Mouse (Mus musculus) ES-E14 (cell line): ENCODE data around the gene Fam216a.

Source experiments
- CHD2 ChIP-seq: IDR thresholded peaks from 2 replicates; pipeline ENCODE4 v1.6.1; 2014; ENCODE audit warnings: mild to moderate bottlenecking, low read depth, low read length, inconsistent platforms
- ZC3H11A ChIP-seq: IDR thresholded peaks from 2 replicates; pipeline ENCODE4 v1.6.1; 2012; ENCODE audit warnings: low read depth, mild to moderate bottlenecking, inconsistent platforms, low read length, borderline replicate concordance
- ZNF384 ChIP-seq: IDR thresholded peaks from 2 replicates; pipeline ENCODE4 v1.6.1; 2012; ENCODE audit warnings: low read depth, low read length, inconsistent platforms

- TF ChIP-seq ZC3H11A (no peak), CHD2 (no peak), ZNF384 (no peak)
Measured at GRCm38 (mm10) chr5:122371591-122372191, 473 bp downstream of the Fam216a start, which contains the start of gene Gpn3.
